Mouse (Mus musculus): ENCODE measurements around the gene Rras2.

GRCm38 (mm10) chr7:114037237-114037636 lies 80.3 kb downstream of the Rras2 start:
- TF ChIP-seq CTCF (IDR thresholded peaks at IDR 0.05; ENCODE audit: borderline replicate concordance, control insufficient read depth, extremely low read depth, insufficient read depth, low read length, poor library complexity) (no peak), POLR2A (IDR thresholded peaks at IDR 0.05; ENCODE audit: control insufficient read depth, extremely low read depth, insufficient read depth, low read length, poor library complexity) (no peak)
